Mouse (Mus musculus) kidney, adult 2 months (tissue): Measurements from ENCODE around the gene Ghsr.

ENCODE experiments used
- CTCF ChIP-seq: fragments of 200-500 bp; conservative IDR thresholded peaks from 2 replicates; pipeline ENCODE4 v1.5.1; 2011; ENCODE audit warnings: low read depth, mild to moderate bottlenecking, control low read depth, low read length, moderate library complexity, mixed read lengths; ENCODE audit not compliant: insufficient read depth, insufficient read length
- POLR2A ChIP-seq: fragments of 200-500 bp; IDR thresholded peaks from one replicate; pipeline ENCODE4 v1.6.1; 2011; ENCODE audit warnings: low read depth, low read length, control low read depth

DNA sequence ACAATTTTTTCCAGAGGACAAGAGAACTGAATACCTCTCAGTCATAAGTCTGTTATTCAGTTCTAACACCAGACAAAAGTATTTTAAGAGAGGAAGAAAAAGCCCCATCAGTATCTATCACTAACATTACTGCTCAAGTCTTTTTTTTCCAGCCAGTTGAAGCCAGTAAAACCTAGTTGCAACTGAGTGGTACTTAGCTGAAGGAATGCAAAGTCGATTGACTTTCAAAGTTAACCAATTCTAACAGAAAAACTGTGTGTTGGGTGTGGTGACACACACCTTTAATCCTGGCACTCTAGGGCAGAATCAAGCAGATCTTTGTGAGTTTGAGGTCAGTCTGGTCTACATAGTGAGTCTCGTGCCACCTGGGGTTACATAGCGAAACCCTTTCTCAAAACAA lies 35.3 kb downstream of the Ghsr start:
- TF ChIP-seq POLR2A (no peak), CTCF (no peak)
